Mouse (Mus musculus): Measurements from ENCODE around the gene Ptges3.
A peak's percentile ranks its signal among the peaks of the same experiment; 100 is the strongest.
"Not testable (repeated sequence)": the region's sequence is repeated elsewhere in the genome, so short reads cannot be mapped to it uniquely, and the experiment has no call there.

Gene Ptges3

DNA sequence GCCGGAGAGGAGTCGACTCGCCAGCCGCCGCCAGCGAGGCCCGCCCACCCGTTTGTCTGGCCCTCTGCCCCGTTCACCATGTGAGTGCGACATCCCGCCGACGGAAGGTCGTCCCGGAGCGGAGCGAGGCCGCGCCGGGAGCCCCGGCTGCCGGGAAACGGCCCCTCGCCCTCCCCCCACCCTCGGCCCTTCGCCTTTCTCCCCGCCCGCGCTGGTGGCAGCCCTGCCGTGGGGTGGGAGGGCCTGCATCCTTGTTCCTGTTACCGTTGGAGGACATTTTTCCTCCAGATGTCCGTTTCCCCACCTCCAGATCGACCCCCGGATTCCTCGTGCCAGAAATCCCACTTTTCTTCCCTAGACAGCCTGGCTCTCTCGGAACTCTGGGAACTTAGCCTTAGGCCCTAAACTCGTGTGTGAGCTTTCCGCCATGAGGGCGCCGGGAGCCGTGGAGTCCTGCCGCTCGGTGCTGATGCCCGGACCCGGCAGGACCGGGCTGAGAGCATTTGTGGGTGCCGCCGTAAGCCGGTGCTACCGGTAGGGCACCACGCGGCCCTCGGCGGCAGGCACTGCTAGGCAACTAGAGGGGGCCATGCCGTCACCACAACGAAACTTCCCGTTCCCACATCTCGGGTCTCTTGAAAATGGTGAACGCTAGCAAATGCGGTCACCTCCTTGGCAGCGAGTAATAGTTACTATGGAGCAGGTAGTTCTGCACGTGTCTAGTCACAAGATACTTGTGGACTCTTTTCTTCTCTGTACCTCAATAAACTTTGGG is 640 bp downstream of the Ptges3 start:
- peak; percentile 39 to 56 for DNase-seq

DNA sequence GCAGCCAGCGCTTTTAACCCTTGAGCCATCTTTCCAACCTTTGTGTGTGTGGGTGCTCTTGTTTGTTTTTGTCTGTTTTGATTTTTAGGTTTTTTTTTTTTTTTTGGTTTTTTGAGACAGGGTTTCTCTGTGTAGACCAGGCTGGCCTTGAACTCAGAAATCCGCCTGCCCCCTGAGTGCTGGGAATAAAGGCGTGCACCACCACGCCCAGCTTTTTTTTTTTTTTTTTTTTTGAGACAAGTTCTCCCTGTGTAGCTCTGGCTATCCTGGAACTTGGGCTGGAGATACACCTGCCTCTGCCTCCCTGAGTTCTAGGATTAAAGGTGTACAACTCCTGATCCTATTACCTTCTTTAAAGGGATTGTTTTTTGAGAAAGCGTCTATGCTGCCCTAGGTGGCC is 2.4 kb downstream of the Ptges3 start:
- DNase-seq, result no peak

DNA sequence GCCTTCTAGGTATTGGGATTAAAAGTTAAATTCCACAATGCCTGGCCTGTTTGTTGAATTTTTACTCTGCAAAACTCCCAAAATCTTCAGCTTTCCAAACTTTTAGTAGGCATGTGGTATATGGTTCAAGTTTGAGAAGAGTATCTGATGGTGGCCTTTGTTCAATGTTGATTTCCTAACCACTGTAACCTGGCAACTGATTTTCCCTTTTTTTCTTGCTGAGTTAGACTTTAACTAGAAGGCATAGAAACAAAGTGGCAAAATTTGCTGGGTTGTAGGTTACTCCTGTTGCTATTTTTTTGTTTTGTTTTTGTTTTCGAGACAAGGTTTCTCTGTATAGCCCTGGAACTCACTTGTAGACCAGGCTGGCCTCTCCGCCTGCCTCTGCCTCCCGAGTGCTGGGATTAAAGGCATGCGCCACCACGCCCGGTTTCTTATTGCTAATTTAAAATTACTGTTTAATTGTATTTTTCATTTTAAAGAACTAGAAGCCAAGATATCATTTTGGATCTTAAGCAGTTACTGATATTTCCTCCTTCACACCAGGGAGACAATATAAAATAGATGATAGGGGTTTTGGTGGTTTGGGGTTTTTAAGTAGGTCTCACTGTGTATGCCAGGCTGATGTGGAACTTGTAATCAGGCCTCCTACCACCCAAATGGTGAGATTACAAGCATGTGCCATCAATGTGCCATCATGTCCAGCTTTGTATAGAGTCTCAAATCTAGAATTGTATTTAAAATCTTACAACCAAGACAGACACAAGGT is 3.7 kb downstream of the Ptges3 start:
- no peak for DNase-seq

DNA sequence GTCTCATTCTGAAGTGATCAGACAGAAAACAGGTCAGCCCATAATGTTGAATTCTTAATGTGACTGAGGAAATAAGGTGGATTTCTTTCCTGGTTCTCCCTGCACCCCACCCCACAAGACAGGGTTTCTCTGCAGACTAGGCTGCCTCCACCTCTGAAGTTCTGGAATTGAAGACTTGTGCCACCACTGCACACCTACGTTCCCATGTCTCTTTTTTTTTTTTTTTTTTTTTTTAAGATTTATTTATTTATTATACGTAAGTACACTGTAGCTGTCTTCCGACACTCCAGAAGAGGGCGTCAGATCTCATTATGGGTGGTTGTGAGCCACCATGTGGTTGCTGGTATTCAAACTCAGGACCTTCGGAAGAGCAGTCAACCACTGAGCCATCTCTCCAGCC is 7.3 kb downstream of the Ptges3 start:
- no peak for DNase-seq

DNA sequence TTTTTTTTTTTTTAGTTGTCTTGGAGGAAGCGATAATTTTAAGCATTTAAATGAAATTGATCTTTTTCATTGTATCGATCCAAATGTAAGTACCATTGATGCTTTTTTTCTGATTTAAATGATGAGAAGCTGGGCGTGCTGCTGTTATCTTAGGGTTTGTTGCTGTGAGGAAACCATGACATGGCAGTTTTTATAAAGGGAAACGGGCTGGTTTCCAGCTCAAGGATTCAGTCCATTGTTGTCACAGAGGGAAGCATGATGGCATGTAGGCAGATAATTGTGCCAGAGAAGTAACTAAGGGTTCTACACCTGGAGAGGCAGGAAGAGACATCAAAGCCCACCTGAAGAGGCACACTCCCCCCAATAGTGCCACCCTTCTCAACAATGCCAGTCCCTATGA is 10.4 kb downstream of the Ptges3 start:
- DNase-seq, result no peak

DNA sequence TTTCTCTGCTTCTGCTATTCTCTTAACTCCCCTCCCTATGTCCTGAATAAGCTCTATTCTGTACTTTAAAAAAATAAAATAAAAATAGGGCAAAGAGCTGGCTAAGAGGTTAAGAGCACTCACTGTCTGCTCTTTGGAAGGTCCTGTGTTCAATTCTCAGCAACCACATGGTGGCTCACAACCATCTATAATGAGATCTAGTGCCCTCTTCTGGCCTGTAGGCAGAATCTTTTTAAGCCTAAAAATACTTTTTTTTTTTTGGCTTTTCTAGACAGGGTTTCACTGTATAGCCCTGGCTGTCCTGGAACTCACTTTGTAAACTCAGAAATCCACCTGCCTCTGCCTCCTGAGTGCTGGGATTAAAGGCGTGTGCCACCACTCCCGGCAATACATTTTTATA is 11.7 kb downstream of the Ptges3 start:
- not testable (repeated sequence) for DNase-seq

DNA sequence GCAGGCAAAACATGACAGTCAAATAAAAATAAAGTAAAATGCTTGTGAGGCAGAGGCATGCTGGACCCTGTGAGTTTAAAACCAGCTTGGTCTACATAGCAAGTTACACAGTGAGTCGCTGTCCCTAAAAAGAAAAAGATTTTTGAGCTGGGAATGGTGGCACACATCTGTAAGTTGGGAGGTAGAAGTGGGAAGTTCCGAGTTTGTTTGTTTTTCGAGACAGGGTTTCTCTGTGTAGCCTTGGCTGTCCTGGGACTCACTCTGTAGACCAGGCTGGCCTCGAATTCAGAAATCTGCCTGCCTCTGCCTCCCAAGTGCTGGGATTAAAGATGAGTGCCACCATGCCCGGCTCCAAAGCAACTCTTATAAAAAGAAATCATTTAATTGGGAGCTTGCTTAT is 19.5 kb downstream of the Ptges3 start:
- DNase-seq, result not testable (repeated sequence)

DNA sequence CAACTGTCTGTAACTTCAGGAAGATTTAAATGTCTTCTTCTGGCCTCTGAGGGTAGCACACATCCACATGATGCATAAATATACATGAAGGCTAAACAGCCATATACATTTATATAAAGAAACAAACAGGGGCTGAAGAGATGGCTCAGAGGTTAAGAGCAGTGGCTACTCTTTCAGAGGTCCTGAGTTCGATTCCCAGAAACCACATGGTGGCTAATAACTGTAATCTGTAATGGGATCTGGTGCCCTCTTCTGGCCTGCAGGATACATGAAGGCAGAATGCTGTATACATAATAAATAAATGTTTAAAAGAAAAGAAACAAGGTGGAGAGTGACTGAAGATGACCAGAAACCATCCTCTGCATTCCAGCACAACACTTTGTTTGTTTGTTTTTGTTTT is 21.7 kb downstream of the Ptges3 start:
- peak in 1 of 2 experiments; percentile 45 for DNase-seq

DNA sequence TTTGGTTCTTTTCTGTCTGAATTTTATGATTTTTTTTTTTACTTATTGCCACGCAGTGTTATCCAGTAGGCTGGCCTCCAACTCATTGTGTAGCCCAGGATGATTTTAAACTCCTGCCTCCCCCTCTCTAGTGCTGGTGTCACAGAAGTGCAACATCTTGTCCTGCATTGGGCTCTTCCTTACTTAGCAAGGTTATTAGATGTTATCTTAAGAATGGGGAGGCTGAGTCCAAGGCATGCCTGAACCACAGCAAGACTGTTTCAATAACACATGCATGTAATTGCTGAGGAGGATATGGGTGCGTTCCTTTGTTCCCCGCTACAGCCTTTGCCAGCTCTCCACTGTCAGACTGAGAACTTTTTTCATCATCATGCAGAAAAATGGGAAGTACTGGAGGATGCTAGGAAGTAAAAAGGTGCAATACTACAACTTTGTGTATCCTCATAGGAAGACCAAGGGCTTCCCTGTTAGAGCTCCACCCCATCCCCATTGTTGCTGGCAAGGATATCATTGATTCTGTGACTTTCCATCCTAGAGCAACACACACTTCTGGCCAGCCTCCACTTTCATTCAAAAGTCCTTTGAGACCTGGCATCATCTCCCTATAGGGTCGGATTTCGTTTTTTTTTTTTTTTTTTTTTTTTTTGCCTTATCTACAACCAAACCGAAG is 23.2 kb downstream of the Ptges3 start:
- DNase-seq, result peak; percentile 33 to 35

DNA sequence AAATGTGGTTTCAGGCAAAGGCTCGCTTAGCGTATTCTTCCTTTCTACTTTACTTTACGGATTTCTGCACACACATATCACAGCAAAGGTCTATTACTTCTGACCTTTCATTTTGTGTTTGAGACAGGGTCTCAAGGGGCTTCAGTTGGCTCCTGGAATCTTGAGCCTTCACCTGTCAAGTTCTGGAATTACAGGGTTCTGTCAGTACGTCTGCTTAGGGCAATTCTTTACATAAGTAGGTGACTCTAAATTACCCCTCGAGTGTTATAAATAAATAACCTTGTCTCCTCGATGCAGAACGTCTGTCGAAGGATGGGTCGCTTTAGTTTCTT is 23.7 kb downstream of the Ptges3 start:
- no peak for DNase-seq

DNA sequence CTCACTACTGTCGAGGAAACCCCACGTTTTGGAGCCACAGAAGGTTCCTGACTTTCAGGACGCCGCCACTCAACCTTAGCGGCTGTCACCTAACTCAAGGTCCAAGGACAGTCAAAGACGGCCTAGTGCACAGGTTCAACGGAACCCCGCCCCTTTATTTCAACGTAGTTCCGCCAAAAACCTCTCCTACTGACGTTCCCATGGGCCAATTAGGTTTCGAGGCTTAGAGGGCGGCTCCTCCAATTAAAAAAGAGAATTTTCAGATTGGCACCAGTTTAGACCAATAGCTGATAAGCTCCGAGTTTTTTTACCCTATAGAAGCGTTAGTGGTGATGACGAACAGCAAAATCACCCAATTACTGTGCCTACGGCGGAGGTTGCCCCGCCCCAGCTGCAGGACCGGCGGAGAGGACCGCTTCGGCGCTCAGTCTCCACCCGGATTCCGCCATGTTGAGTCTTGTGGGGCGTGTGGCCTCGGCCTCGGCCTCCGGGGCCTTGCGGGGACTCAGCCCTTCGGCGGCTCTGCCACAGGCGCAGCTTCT is 24.2 kb downstream of the Ptges3 start, which contains the start of gene Atp5b:
Gene Atp5b (plus strand): TSS at position 394 of the 542 bp plus-strand sequence.
- DNase-seq, result peak; percentile 97 to 98

DNA sequence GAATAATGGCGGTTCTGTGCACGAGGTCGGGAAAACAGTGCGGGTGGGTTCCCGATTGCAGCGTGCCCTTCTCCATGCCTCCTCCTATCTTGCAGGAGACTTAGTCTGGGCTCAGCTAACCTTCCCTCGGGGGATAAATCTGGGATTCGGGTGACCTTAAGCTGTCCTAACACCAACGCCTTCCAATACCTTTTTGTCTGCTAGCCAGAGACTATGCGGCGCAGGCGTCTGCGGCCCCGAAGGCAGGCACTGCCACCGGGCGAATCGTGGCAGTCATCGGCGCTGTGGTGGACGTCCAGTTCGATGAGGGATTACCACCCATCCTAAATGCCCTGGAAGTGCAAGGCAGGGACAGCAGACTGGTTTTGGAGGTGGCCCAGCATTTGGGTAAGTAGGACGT is 24.9 kb downstream of the Ptges3 start:
- peak; percentile 43 to 61 for DNase-seq

DNA sequence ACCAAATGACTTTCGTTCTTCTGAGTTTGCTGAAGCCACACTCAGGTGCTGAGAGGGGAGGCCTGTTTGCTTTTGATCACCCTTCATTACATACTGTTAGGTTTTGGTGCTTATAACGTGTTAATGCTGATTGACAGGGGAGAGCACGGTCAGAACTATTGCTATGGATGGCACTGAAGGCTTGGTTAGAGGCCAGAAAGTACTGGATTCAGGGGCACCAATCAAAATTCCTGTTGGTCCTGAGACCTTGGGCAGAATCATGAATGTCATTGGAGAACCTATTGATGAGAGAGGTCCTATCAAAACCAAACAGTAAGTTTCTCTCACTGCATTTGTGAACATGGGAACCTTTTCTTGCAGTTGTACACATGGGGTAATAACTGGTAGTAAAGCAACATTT is 25.4 kb downstream of the Ptges3 start:
- no peak for DNase-seq

DNA sequence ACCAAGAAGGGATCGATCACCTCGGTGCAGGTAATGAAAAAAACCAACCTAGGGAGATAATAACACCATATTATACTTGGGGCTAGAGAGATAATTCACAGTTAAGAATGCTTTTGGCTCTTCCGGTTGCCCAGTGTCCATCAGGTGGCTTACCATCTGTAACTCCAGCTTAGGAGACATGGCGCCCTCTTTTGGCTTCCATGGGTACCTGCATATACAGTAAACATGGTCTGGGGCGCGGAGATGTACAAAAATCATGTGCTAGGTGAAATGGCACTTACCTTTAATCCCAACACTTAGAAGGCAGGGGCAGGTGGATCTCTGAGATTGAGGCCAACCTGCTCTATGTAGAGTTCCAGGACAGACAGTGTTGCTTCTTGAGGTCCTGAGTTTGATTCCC is 27.6 kb downstream of the Ptges3 start:
- peak; percentile 32 to 43 for DNase-seq

DNA sequence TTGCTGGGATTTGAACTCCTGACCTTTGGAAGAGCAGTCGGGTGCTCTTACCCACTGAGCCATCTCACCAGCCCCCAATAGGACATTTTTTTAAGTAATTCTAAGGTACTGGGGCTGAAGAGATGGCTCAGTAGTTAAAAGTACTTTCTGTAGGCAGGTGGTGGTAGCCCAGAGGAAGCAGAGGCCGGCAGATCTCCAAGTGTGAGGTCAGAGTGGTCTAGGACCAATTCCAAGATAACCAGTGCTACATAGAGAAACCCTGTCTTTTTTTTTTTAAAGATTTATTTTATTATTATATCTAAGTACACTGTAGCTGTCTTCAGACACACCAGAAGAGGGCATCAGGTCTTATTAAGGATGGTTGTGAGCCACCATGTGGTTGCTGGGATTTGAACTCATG is 28.5 kb downstream of the Ptges3 start:
- peak; percentile 53 to 55 for DNase-seq

DNA sequence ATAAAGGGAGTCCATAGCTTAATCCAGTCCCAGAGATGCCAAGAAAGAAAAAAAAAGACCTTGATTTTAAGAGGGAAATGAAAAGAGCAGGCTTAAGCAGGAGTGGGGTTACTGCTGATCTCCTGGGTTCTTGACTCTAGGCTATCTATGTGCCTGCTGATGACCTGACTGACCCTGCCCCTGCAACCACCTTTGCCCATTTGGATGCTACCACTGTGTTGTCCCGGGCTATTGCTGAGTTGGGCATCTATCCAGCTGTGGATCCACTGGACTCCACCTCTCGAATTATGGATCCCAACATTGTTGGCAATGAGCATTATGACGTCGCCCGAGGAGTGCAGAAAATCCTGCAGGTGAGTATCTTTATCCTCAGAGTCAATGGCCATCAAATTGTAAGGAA is 29.4 kb downstream of the Ptges3 start:
- no peak for DNase-seq

DNA sequence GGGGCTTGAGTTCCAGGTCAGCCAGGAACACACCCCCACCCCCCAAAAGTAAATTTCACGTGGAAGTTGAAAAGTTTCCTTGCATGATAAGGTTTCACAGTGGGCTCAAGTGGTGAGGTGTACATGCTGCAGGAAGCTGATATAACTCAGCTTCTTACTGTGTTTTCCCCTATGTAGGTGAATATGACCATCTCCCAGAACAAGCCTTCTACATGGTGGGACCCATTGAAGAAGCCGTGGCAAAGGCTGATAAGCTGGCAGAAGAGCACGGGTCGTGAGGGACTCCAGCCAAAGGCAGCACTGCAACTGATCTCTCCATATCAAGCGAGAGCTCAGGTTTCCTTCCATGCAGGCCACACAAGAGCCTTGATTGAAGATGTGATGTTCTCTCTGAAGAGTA is 31.1 kb downstream of the Ptges3 start:
- DNase-seq, result no peak

DNA sequence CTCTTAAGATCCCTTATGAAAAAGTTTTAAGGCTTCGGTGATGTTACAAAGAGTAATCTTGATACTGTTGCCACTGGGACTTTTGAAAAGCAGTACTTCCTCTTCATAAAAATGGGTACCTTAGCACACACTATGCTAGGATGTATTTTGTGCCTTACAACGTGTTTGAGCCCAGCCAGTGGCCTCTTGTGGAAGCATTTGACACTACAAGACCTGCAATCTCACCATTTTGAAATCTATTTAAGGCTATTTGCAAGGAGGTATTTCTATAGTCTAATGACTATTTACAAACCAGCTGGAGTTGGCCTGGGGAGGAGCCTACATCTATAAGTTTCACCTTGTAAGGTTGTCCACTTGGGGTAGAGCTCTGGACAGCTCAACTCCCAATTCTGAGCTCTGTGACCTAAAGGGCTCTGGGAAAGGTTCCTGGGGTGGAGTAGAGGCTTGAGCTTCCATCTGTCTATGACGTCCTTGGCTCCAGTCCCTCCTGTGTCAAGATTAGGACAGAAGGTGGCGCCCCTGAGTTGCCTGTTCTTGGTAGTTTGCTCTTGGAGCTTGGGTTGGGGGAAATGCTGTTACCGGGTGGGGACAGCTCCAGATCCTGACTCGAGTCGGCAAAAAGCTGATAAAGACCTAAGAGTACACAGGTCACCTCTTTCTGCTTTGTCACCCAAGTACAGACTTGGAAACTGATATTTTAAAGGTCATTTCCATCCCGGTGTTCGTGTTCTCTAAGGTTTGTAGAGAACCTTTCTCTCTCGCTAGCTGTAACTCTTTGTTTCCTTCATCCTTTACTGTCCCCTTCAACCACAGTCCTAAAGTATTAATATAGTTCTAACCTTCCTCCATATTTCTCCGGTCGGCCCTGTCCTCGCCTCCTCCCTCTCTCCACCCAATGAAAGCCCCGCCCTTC is 32.2 kb downstream of the Ptges3 start:
- peak; percentile 90 to 91 for DNase-seq

DNA sequence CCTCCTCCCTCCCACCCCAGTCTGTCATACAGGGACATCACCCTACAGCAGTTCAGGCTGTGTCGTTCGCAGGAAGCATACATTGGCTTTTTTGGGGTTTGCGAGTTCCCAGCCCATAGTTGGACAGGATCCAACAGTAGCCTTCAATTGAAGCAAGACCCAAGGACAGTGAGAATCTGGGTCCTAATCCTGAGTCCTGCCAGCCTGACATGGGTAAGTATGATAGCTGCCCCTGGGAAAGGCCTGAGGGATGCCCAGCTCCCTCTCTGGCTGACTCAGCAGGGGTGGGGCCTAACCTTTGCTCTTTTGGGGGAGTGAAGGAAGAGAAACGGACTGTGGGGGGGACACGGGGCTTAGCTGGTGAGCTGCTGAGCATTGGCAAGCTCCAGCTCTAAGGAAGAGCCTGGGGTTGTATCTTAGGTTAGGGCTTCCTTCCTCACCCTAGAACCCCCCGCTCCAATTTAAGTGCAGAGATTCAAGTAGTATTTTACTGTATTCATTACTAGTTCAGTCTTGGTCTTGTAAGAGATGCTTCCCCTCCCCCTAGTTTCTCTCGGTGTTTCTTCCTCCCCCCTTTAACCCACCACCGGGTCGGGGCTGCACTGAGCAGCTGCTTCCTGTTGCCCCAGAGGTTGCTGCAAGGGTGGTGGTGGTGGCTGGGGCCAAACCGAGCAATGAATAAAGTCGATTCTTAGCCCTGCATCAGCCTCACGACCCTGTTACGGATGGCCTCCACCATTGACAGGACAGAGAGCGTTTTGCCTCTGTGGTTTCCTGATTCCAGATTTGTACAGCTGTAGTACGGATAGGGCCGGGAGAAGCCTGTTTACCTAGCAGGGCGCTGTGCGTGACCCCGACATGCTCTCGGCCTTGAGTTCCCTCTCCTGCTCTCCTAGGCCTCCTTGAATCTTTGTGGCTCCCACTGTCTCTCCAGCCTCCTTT is 33.1 kb downstream of the Ptges3 start, which contains the start of gene Baz2a:
Gene Baz2a (plus strand): TSS at position 14 of the 942 bp plus-strand sequence.
- peak; percentile 58 to 61 for DNase-seq

DNA sequence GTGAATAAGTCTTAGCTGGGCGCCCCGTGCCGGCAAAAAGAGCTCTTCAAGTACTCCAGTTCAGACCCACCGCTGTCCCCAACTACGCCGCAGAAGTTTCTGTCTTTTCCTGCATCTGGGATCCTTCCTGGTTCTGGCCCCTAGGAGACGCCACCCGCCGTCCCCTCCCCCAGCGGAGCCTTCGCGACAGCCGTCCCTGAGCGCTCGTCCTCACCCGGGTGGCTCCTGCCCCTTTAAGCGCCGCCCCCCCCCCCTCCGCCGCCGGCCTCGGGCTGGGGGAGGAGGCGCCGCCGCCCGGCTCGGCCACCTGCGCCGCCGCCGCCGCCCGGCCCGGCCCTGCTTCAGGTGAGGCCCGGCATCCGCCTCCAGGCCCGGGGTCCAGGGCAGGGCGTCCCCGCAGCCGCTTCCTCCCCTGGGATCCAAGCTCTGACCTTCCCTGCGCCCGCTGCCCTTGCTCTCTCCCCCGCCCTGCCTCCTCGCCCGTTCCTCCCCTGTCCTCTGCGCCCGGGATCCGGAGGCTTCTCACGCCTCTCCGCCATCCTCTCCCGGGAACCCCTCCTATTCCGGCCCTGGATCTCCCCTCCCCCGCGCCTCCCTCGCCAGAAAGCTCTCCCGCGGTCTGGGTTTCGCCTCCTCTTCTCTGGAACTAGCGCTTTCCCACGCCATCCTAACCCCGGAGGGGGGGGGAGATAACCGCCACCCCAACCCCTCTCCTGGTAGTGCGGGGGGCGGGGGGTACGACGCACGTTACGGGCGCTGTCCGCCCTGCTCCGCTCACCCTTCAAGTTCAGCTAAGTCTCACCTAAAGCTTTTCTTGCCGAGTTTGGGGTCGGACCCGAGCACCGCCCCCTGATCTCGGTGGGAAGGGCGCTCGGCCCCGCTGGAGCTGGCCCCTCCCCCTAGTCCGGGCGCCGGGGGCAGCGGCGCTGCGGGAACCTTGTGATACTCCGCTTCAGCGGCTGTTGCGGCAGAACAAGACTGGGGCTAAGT is 34.0 kb downstream of the Ptges3 start:
- DNase-seq, result peak; percentile 79 to 81

Measured in cerebellum, adult 18-20 months (tissue).